Mouse (Mus musculus) ES-E14 (cell line): ENCODE measurements at regions not wholly inside any gene's neighbourhood (a gene's known extent, or its start where the extent isn't known, plus 50 kb on each side); places are given as distances from the start of the nearest gene placed in this dataset.

Experiments
- DNase-seq: peaks from one replicate; pipeline ENCODE4 v3.0.0-alpha.2; 2013; ENCODE audit warnings: low read depth, low spot score
- H3K27ac ChIP-seq: 2 replicates; pipeline ENCODE4 v1.5.1; 2012; ENCODE audit warnings: low read depth, mild to moderate bottlenecking, low read length, moderate library complexity, mixed read lengths; ENCODE audit not compliant: poor library complexity, insufficient read depth, severe bottlenecking
- H3K36me3 ChIP-seq: 2 replicates; pipeline ENCODE4 v1.6.1; 2012; ENCODE audit warnings: mild to moderate bottlenecking, low read length, moderate library complexity, mixed read lengths; ENCODE audit not compliant: control insufficient read depth, poor library complexity, insufficient read depth, severe bottlenecking
- H3K4me1 ChIP-seq, 2 experiments: fragments of 150-350 bp in 1 of 2; sonication (generic) in 1 of 2; 2 replicates each; pipeline ENCODE4 v1.6.1; 2012; ENCODE audit warnings: low read length in 2 of 2, mild to moderate bottlenecking in 1 of 2, mixed read lengths in 1 of 2; ENCODE audit not compliant: control insufficient read depth in 2 of 2, insufficient read depth in 2 of 2, poor library complexity in 1 of 2
- H3K4me3 ChIP-seq, 2 experiments: fragments of 150-350 bp in 1 of 2; sonication (generic) in 1 of 2; 2 replicates each; pipeline ENCODE4 v1.5.1; 2012; ENCODE audit warnings: low read length in 2 of 2, low read depth in 1 of 2, mild to moderate bottlenecking in 1 of 2, mixed read lengths in 1 of 2; ENCODE audit not compliant: insufficient read depth in 1 of 2, poor library complexity in 1 of 2, severe bottlenecking in 1 of 2
- H3K9ac ChIP-seq: 2 replicates; pipeline ENCODE4 v1.6.1; 2012; ENCODE audit warnings: low read depth, mild to moderate bottlenecking, low read length, mixed read lengths; ENCODE audit not compliant: poor library complexity, insufficient read depth, severe bottlenecking
- H3K9me3 ChIP-seq: fragments of 150-350 bp; sonication (generic); 2 replicates; pipeline ENCODE4 v1.6.1; 2012; ENCODE audit warnings: low read depth, mild to moderate bottlenecking, low read length; ENCODE audit not compliant: control insufficient read depth, insufficient read depth
- CHD2 ChIP-seq: IDR thresholded peaks from 2 replicates; pipeline ENCODE4 v1.6.1; 2014; ENCODE audit warnings: mild to moderate bottlenecking, low read depth, low read length, inconsistent platforms
- HCFC1 ChIP-seq: IDR thresholded peaks from 2 replicates; pipeline ENCODE4 v1.6.1; 2012; ENCODE audit warnings: low read length, inconsistent platforms, borderline replicate concordance; ENCODE audit not compliant: insufficient read depth
- MAFK ChIP-seq: IDR thresholded peaks from 2 replicates; pipeline ENCODE4 v1.6.1; 2014; ENCODE audit warnings: mild to moderate bottlenecking, low read depth, low read length, inconsistent platforms; ENCODE audit not compliant: insufficient read depth
- ZC3H11A ChIP-seq: IDR thresholded peaks from 2 replicates; pipeline ENCODE4 v1.6.1; 2012; ENCODE audit warnings: low read depth, mild to moderate bottlenecking, inconsistent platforms, low read length, borderline replicate concordance
- ZNF384 ChIP-seq: IDR thresholded peaks from 2 replicates; pipeline ENCODE4 v1.6.1; 2012; ENCODE audit warnings: low read depth, low read length, inconsistent platforms
- in situ Hi-C, 2 experiments: fragments of 600-800 bp; cut with MboI; formaldehyde crosslinking; loops; one replicate each; pipeline ENCODE4 v1.15.1; 2025; ENCODE audit warnings: low sequenced_read_pairs in 2 of 2, inconsistent platforms in 1 of 2; ENCODE audit not compliant: unreplicated experiment in 2 of 2

GRCm38 (mm10) chr3:23032064-23032463 is 955.6 kb downstream of the Tbl1xr1 start:
- H3K36me3 ChIP-seq: no peaks in the 10 kb centered on the region
- H3K4me3 ChIP-seq: no peak overlapping the region
- H3K4me1 ChIP-seq: no peaks in the 10 kb centered on the region
- TF ChIP-seq CHD2: no peak
- TF ChIP-seq ZC3H11A: no peak
- TF ChIP-seq ZNF384: no peak
- no peak for TF ChIP-seq HCFC1
- no peak for TF ChIP-seq MAFK
- in situ Hi-C loops: no loop called here
- H3K27ac ChIP-seq: no peak overlapping the region
- H3K9me3 ChIP-seq: no peaks in the 10 kb centered on the region
- H3K9ac ChIP-seq: no peak overlapping the region
- no peak for DNase-seq

DNA sequence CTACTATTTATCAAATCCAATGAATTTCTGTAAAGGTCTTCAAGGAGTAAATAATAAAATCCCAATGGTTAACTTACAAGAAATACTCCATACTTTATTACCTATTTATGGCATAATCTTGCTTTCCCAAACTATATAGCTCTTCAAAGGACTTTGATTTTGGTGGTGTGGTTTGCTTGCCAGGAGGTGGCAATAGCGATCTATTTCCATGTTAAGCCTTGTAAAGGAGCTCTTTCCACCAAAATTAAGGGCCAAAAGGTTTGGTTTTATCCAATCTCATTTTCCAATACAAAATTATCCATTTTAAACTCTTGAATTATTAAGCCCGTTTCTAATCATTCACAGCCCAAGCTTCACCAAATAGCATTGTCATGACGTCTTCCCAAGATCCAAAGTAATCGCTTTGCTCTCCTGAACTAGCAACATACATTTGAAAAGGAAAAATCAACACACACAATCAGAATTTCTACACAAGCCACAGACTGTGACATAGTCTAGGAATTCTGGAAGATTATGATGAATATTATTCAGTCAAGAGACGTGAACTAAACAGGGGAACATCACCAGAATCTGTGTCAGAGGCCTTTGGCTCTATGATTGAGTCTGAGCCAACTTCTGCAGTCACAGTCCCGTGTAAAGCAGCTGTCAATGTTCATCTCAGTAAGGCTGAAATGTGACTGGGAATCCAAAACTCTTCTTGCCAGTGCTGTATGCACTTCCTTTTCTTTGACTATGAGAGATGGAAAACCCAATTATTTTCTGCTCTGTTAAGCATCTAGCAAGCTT is 986.9 kb downstream of the Tbl1xr1 start:
- no peaks in the 10 kb centered on the region for H3K4me1 ChIP-seq
- no peak overlapping the region for H3K9ac ChIP-seq
- no peaks in the 10 kb centered on the region for H3K9me3 ChIP-seq
- no peak for DNase-seq
- TF ChIP-seq ZNF384: no peak
- no peak for TF ChIP-seq HCFC1
- no peak for TF ChIP-seq MAFK
- no peaks in the 10 kb centered on the region for H3K36me3 ChIP-seq
- in situ Hi-C loops: no loop called here
- H3K27ac ChIP-seq: no peak overlapping the region
- H3K4me3 ChIP-seq: no peak overlapping the region

- Histone ChIP-seq H3K9me3 (no peaks in the 10 kb centered on the region), H3K36me3 (no peaks in the 10 kb centered on the region), H3K4me1 (no peaks in the 10 kb centered on the region), H3K27ac (no peak overlapping the region), H3K9ac (no peak overlapping the region), H3K4me3 (no peak overlapping the region)
- TF ChIP-seq HCFC1 (no peak), ZNF384 (no peak), ZC3H11A (no peak), MAFK (no peak), CHD2 (no peak)
- in situ Hi-C loops: no loop called here
- DNase-seq: no peak
These were observed 995.0 kb downstream of the Tbl1xr1 start for GRCm38 (mm10) chr3:23071486-23071885.
